Mouse (Mus musculus): Measurements from ENCODE around the gene Zbtb8os.
A peak's percentile ranks its signal among the peaks of the same experiment; 100 is the strongest.
"Not testable (repeated sequence)": the region's sequence is repeated elsewhere in the genome, so short reads cannot be mapped to it uniquely, and the experiment has no call there.

Gene Zbtb8os

GRCm38 (mm10) chr4:129332846-129333245, 2.6 kb upstream of the Zbtb8os start:
- DNase-seq (ENCODE audit: low read depth, low spot score): no peak

DNA sequence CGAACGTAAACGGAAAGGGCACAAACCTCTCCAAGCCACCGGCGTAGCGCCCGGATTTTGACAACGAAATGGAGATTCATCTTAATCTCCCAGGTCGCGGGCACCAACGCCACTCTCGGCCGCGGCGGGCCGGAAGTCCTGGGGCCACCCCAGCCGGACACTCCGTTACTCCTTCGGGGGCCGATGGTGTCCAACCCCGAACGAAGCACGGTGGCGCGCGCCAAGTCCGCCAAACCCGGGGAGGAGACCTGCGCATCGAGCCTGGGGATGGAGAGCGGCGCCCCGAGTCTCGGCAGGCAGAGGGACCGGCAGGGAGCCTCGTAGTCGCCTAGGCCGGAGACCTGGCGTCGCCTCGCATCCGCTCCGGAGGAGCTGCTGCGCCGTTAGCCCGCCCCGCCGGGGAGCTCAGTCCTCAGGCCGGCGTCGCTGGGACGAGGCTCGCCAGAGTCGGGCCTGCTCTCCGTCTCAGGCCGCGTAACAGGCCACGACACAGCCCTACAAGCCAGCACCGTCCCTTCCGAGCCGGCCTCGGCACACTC, 749 bp upstream of the Zbtb8os start:
- DNase-seq (ENCODE audit: low read depth, low spot score): no peak

DNA sequence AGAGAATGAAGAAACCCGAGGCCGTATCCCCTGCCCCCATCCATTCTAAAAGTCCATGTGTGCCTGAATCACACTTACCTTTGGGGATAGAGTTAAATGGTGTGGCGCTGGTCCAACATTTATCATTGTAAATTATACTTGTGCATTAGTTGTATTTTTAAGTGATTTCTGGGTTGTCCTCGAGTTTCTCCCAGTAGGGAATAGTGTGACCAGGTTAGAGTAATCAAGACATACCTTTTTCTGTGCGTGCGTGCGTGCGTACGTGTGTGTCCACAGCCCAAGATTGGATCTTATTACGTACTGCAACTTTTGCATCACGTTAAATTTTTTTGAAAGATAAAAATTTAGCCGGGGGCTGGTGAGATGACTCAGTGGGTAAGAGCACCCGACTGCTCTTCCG, 796 bp downstream of the Zbtb8os start:
- DNase-seq (ENCODE audit: low read depth, low spot score): no peak

DNA sequence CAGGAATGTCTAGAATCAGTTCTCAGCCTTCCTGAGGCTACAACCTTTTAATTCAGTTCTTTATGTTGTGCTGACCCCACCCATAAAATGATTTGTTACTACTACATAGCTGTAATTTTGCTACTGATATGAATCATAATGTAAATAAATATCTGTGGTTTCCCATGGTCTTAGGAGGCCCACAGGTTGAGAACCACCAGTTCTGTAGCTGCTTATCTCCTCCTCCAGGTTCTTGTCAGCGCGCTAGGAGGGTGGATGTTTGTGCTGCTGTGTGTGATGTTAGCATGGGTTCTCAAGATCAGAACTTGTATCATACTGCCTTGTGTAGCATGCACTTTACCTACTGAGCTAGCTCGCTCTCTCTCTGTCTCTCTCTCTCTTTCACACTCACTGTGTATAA, 4.2 kb downstream of the Zbtb8os start:
- no peak for DNase-seq (ENCODE audit: low read depth, low spot score)

DNA sequence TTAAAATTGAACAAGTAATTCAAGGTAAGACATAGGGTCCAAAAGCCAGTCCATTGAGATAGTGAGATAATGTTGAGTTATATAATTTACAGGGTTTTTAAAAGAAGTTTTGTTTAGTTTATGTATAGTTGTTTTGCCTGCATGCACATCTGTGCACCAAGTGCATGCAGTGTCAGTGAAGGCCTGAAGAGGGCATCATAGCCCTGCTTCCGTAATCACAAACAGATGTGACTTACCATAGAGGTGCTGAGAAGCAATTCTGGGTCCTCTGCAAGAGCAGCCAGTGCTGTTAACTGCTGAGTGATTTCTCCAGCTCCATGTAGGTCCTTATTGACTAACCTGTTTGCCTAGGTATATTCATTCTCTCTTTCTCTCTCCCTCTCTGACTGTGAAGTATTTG, 6.4 kb downstream of the Zbtb8os start:
- no peak for DNase-seq (ENCODE audit: low read depth, low spot score)

DNA sequence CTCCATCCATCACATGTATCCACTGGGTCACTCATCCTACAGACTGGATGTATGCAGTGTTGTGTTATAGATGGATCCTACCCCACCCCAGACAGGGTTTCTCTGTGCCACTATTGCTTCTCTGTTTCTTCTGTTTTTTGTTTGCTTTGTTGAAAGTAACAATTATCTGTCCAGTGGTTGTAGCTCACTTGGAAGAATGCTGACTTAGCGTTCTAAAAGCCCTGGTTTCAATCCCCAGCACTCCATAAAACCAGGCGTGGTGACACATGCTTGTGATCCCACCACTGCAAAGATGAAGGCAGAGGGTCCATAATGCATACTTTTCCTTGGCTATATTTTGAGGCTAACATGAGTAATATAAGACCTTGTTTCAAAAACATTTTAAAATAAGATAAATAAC, 7.2 kb downstream of the Zbtb8os start:
- no peak for DNase-seq (ENCODE audit: low read depth, low spot score)

- no peak for DNase-seq (ENCODE audit: low read depth, low spot score)
These were observed 11.1 kb downstream of the Zbtb8os start for GRCm38 (mm10) chr4:129346481-129347154.

DNA sequence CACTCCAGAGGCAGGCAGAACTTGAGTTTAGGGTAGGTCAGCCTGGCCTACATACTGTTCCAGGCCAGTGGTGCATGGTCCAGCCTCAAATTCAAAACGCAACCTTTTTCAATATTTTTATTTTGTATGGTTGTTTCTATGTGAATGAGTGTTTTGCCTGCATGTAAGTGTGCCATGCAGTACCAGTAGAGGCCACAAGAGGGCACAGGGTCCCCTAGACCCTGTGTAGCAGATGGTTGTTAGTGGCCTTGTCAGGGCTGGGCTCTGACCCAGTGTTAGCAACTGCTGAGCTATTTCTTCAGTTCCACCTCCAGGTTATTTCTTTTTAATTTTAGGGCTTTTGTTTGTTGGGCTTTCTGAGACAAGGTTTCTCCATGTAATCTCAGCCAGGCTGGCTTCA, 15.1 kb downstream of the Zbtb8os start:
- peak; percentile 72 for DNase-seq (ENCODE audit: low read depth, low spot score)

- no peak for DNase-seq (ENCODE audit: low read depth, low spot score)
These were observed 15.6 kb downstream of the Zbtb8os start for GRCm38 (mm10) chr4:129351111-129351510.

- DNase-seq (ENCODE audit: low read depth, low spot score): no peak
These were observed 17.7 kb downstream of the Zbtb8os start for GRCm38 (mm10) chr4:129353176-129353575.

DNA sequence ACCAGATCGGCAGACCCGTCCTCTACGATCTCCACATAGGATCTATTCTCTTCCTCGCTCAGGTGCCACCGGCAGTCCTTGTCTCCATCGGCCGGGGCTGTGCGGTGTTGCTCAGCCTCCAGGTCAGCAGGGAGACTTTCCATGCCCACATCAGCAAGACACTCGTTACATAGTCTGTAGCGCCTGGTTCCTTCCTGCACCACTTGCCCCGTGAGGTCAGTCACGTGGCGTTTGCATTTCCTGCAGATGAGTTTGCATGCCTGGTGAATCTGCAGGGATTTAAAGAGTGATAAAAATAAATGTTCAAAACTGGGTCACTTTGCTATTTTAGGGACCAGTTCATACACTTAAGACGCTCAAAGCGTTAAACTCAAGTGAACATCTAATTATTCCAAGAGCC, 18.7 kb downstream of the Zbtb8os start:
- no peak for DNase-seq (ENCODE audit: low read depth, low spot score)

GRCm38 (mm10) chr4:129357613-129358163, 22.2 kb downstream of the Zbtb8os start:
- no peak for DNase-seq (ENCODE audit: low read depth, low spot score)

DNA sequence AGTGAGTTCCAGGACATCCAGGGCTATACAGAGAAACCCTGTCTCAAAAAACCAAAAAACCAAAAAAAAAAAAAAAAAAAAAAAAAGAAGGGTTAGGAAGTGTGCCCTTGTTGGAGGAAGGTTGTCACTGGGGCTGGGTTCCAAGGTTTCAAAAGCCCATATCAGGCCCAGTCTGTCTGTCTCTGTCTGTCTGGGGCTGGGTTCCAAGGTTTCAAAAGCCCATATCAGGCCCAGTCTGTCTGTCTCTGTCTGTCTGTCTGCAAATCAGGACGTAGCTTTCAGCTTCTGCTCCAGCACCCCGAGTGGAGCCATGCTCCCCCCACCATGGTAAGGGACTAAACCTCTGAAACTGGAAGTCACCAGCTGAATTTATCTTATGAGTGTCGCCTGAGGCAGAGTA, 26.7 kb downstream of the Zbtb8os start:
- DNase-seq (ENCODE audit: low read depth, low spot score): not testable (repeated sequence)

DNA sequence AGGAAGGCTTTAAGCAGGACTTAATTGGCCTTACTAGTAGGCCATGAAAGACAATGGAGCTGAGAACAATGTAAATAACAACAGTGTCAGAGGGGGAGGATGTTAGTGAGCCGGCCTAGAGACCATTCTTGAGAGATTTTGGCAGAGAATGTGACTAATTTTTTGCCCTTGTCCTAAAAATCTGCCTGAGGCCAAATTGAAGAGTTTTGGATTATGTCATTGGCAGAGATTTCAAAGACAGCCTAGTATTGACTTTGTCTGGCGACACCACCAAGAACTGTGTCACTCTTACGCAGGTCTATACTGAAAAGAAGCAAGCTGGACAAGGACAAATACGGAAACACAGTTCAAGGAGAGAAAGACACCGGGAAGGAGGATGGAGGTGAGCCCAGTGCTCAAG, 27.3 kb downstream of the Zbtb8os start:
- no peak for DNase-seq (ENCODE audit: low read depth, low spot score)

- DNase-seq (ENCODE audit: low read depth, low spot score): no peak
These were observed 28.0 kb downstream of the Zbtb8os start for GRCm38 (mm10) chr4:129363463-129363862.

- no peak for DNase-seq (ENCODE audit: low read depth, low spot score)
These were observed 28.9 kb downstream of the Zbtb8os start for GRCm38 (mm10) chr4:129364379-129364778.

DNA sequence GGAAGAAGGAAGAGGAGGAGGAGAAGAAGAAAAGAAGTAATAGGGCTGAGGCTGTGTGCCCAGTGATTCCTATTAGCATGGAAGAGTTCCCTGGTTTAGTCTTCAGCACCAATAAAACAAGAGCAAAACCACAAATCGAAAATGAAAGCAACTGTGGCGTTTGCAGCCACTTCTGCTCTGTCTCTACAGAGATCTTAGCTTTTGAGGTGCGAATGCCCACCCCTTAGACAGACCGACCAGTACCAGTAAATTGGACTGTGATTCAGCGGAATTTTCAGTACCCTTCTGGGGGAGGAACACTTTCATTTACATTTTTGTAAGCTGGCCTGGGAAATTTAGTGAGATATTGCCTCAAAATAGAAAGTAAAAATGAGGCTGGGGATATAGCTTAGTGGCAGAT, 29.7 kb downstream of the Zbtb8os start:
- DNase-seq (ENCODE audit: low read depth, low spot score): no peak

DNA sequence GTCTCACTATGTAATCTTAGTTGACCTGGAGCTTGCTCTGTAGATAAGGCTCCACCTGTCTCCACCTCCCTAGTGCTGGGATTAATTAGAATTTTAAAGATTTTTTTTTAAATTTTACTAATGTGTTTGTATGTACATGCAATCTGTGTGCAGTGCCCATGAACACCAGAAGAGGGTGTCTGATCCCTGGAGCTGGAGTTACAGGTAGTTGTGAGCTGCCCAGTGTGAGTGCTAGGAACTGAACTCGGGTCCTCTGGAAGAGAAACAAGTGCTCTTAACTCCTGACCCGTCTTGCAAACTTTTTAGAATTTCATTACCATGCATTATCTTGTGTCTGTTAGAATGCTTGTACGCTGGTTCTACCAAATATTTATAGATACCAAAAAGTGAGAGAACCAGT, 35.9 kb downstream of the Zbtb8os start:
- DNase-seq (ENCODE audit: low read depth, low spot score): no peak

DNA sequence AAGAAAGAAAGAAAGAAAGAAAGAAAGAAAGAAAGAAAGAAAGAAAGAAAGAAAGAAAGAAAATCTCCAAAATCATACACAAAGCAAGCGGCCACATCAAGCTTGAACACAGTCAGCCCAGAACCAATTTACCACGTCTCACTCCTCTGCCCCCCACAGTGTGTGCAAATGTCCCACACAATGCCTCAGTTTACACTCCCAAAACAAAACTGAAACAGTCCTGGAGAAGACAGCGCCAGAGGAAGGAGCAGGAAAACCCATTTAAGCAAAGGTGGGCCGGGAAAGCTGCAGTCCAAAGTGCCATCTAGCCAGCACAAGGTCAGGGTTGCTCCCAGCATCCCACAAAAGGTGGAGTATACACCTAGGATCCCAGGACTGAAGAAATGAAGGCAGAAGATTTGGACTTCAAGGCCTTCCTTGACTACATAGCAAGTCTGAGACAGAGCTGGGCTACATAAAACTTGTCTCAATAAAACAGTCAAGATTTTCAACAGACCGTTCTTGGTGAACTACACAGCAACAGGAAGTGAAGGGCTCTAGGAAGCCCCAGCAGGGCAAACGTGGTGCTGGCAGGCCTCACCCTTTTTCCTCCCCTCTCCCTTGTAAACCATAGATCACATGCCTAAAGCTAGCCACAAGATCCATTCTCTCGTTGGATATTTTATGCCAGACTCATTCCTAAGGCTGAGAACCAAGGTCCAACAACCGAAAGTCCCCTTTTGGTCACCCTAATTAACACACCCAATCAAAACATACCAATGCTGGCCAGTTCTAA, 37.9 kb downstream of the Zbtb8os start:
- no peak for DNase-seq (ENCODE audit: low read depth, low spot score)

- DNase-seq (ENCODE audit: low read depth, low spot score): no peak
These were observed 38.8 kb downstream of the Zbtb8os start for GRCm38 (mm10) chr4:129374219-129374755.

- no peak for DNase-seq (ENCODE audit: low read depth, low spot score)
These were observed 39.5 kb downstream of the Zbtb8os start for GRCm38 (mm10) chr4:129375000-129375399.

- no peak for DNase-seq (ENCODE audit: low read depth, low spot score)
These were observed 40.3 kb downstream of the Zbtb8os start for GRCm38 (mm10) chr4:129375821-129376220.

Data from retina, adult 2 months (tissue).